Mouse (Mus musculus) heart, adult 2 months (tissue): ENCODE measurements around the gene Gan.

Source experiments
- CTCF ChIP-seq: fragments of 200-600 bp; IDR thresholded peaks from 2 replicates; pipeline ENCODE4 v1.8.1; 2022; ENCODE audit warnings: antibody characterized with exemption, mild to moderate bottlenecking, moderate library complexity
- EP300 ChIP-seq: fragments of 200-500 bp; IDR thresholded peaks from 2 replicates; pipeline ENCODE4 v1.6.1; 2011; ENCODE audit warnings: low read depth, low read length, control low read depth; ENCODE audit not compliant: insufficient read depth
- POLR2A ChIP-seq: fragments of 200-500 bp; IDR thresholded peaks from 2 replicates; pipeline ENCODE4 v1.6.1; 2011; ENCODE audit warnings: mild to moderate bottlenecking, low read depth, low read length, control low read depth; ENCODE audit not compliant: insufficient read depth

DNA sequence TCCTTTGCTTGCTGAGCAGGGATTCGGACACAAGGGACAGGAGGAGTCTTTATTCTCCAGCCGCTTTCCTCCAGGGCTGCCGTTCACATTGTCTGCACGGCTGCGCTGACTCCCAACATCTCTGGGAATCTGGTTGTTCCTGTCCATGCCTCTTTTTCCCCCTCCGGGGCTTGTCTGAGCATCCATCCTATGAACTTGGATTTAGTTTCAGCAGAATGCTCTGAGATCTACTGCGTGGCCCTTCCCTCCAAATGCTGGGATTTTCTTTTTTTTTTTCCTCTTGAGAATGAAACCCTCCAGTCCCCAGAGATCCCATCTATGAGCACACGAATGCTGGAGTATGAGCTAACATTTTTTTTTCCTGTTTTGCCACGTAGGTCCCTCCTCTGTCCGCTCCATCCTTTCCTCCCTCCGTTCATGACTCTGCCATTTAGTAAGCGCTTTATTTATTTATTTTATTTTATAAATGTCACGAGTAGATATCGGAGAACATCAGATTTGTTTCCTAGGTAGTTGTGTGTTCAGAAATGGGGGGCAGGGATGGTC lies 103.1 kb downstream of the Gan start:
- TF ChIP-seq CTCF (no peak), POLR2A (no peak), EP300 (no peak)
